12 mouse cellular contexts compared by ENCODE assay signal in genomic region chr9:111475973-111476372, GRCm38 (mm10). TPM values are rescaled to one million over a fixed set of nuclear protein-coding genes. Genes with fewer than 3 reads are reported as not detected.
"Had no signal": no experiment of that assay in that cellular context is flagged by ENCODE, and none has a peak within 500 bp of the region (broad histone marks: within the 10 kb centered on the region; RNA-seq: fewer than 3 reads in every experiment).

No protein-coding gene starts in this region.

- H3K9ac ChIP-seq: limb, embryonic 13.5 days; liver, embryonic 14.5 days; neural tube, embryonic 13.5 days; stomach, embryonic 15.5 days had no signal

- H3K4me2 ChIP-seq: limb, embryonic 13.5 days; neural tube, embryonic 13.5 days; stomach, embryonic 15.5 days had no signal

- H3K4me3 ChIP-seq: limb, embryonic 13.5 days; neural tube, embryonic 13.5 days; stomach, embryonic 15.5 days had no signal

- H3K9me3 ChIP-seq: limb, embryonic 13.5 days; neural tube, embryonic 13.5 days; stomach, embryonic 15.5 days had no signal

- H3K27me3 ChIP-seq: limb, embryonic 13.5 days; neural tube, embryonic 13.5 days; stomach, embryonic 15.5 days had no signal

- H3K36me3 ChIP-seq: limb, embryonic 13.5 days; neural tube, embryonic 13.5 days; stomach, embryonic 15.5 days had no signal

- H3K27ac ChIP-seq: limb, embryonic 13.5 days; liver, embryonic 14.5 days; stomach, embryonic 15.5 days had no signal

- DNase-seq: kidney, adult 8-10 months; kidney, postnatal 25 days; layer of hippocampus, adult 9-11 months; lung, adult 18-20 months; right cerebral cortex, postnatal 14 days; thymus, postnatal 36 days had no signal

- H3K4me1 ChIP-seq: stomach, embryonic 15.5 days had no signal

RNA-seq across cellular contexts. Expression of gene Dclk3, which starts 37.1 kb away (rescaled TPM):
- total RNA-seq: megakaryocyte-erythroid progenitor cell, adult 5-6 weeks; monocyte, adult 5-6 weeks had no signal
